Mouse (Mus musculus) bone marrow, adult 2 months (tissue): ENCODE results near the gene Fgfr2. TPM values are rescaled to one million over a fixed set of nuclear protein-coding genes. Genes with fewer than 3 reads are reported as not detected.
"Not testable (repeated sequence)": the region's sequence is repeated elsewhere in the genome, so short reads cannot be mapped to it uniquely, and the experiment has no call there.

Source experiments
- H3K27ac ChIP-seq: fragments of 200-500 bp; 2 replicates; pipeline ENCODE4 v1.5.1; 2012; ENCODE audit warnings: low read depth, mild to moderate bottlenecking, control low read depth, inconsistent platforms, low read length; ENCODE audit not compliant: control insufficient read depth, poor library complexity, insufficient read depth
- H3K4me1 ChIP-seq: fragments of 200-500 bp; 2 replicates; pipeline ENCODE4 v1.6.1; 2011; ENCODE audit warnings: low read length; ENCODE audit not compliant: control insufficient read depth, insufficient read depth
- H3K4me3 ChIP-seq: fragments of 200-500 bp; replicated peaks from 2 replicates; pipeline ENCODE3; 2011; ENCODE audit warnings: mild to moderate bottlenecking, low read depth, low read length, control low read depth; ENCODE audit not compliant: control insufficient read depth
- CTCF ChIP-seq: fragments of 200-500 bp; IDR thresholded peaks from 2 replicates; pipeline ENCODE4 v1.5.1; 2011; ENCODE audit warnings: low read length, control low read depth; ENCODE audit not compliant: control insufficient read depth, insufficient read depth
- POLR2A ChIP-seq: fragments of 200-500 bp; IDR thresholded peaks from 2 replicates; pipeline ENCODE4 v1.6.1; 2011; ENCODE audit warnings: low read depth, mild to moderate bottlenecking, control low read depth, low read length, borderline replicate concordance; ENCODE audit not compliant: control insufficient read depth
- WGBS: fragments of 180-500 bp; shearing (Covaris S2); methylation state at CpG from one replicate; pipeline ENCODE4 v1.1.7; 2018; 5-methylcytosine and 5-hydroxymethylcytosine counted together
- polyA plus RNA-seq: library from polyadenylated mRNA; stranded (reverse); fragments of >200 nt; gene quantifications from 2 replicates; pipeline ENCODE4 v1.2.4, GENCODE M21; 2011; ENCODE audit warnings: low replicate concordance; ENCODE audit not compliant: missing spikeins, insufficient read depth, insufficient read length

Fgfr2 gene
- polyA plus RNA-seq, 1 experiment, result 8.2 TPM

DNA sequence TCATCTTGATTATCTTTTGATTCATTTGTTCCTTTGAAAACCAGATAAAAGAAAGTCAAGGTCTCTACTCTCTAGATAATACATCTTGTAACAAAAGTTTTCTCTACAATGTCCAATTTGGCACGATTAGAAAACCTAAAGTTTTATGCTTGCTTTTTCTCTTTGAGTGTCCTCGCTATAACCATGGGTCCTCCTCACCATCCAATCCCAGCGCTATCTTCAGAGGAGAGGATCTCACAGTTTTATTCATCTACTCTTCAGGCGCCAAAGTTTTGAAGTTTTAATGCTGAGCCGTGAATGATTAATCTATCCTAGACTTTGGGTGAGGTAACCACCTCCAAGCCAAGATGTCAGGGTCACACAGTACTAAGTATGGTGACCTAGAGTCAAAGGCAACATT, 2687.4 kb downstream of the Fgfr2 start:
- 88% methylated on average over 5 of the region's 5 CpGs for WGBS
- no peaks in the 10 kb centered on the region for H3K4me1 ChIP-seq
- no peak for TF ChIP-seq POLR2A
- TF ChIP-seq CTCF, result no peak
- H3K27ac ChIP-seq, result no peak overlapping the region
- no peak overlapping the region for H3K4me3 ChIP-seq

DNA sequence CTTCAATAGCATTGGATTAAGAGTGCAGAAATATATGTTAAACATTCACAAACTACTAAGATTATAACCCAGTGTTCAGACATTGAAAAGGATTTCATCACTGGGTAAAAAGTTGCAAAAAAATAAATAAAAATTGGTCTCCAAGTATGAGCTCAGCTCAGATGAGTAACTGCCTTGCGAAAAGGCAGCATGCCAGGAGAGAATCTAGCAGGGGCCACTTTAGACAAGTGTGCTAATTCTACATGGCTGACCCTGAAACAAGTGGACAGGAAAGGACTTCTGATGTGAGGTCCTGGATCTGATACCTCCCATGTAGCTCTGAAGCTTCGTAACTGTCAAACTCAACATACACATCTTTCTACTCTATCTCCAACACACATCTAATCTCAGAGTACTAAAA, 2691.0 kb downstream of the Fgfr2 start:
- TF ChIP-seq POLR2A (no peak), CTCF (no peak)
- Histone ChIP-seq H3K4me1 (no peaks in the 10 kb centered on the region), H3K4me3 (no peak overlapping the region), H3K27ac (no peak overlapping the region)
- 94% methylated on average over 2 of the region's 2 CpGs for WGBS

DNA sequence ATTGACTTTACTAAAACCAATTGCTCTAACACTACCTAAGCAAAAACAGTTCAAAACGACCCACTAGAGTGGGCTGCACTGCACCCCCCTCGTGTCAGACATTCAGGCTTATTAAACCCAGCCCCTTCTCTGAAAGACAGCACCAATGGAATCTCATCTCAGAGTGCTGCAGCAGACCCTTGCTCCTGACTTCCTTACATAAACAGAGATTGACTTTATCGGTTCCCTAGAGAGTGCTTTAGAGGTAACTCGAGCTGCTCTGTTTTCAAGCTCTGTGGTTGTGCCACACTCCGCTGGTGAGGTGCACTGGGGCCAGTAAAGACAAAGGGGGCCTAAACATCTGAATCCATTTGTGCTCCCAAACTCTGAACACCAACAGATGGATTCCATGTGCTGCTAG, 2696.6 kb downstream of the Fgfr2 start:
- 74% methylated on average over 5 of the region's 5 CpGs for WGBS
- Histone ChIP-seq H3K4me3 (no peak overlapping the region), H3K27ac (no peak overlapping the region), H3K4me1 (no peaks in the 10 kb centered on the region)
- no peak for TF ChIP-seq CTCF
- TF ChIP-seq POLR2A, result no peak

DNA sequence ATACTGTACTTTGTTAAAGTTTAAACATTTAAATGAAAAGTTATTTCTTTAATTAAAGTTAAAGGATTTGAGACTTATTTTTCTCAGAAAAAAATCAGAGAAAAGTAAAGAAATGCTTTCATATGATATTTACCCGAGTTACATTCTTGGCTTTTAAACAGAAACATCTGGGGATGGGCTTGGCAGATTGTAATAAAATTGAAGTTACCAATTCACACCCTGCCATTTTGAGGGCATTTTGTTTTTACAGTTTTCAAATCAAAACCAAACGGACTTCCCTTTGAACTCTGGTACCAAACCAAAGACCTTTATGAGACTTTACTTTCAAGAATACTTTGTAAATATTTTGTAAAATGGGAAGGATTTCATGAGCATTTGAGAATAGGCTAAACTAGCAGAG, 2697.2 kb downstream of the Fgfr2 start:
- no peak for TF ChIP-seq POLR2A
- TF ChIP-seq CTCF, result no peak
- H3K4me1 ChIP-seq, result no peaks in the 10 kb centered on the region
- WGBS, result 80% methylated on average over 2 of the region's 2 CpGs
- no peak overlapping the region for H3K4me3 ChIP-seq
- no peak overlapping the region for H3K27ac ChIP-seq

DNA sequence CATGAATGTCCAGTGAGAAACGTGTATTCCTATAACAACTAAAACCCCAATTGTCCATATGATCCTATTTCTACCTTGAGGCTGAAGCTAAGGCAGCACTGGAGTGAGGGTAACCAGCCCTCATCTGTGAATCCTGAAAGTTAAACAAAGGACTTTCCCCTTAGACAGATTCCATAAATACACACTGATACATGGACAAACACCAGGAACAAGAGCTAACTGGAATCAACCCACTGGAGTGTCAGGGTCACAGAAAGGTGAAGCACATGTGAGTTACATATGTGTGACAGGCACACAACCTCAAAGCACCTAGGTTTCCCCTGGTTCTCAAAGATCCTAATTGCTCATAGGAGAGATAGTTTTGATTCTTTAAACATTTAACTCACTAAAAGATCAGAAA, 2703.2 kb downstream of the Fgfr2 start:
- H3K27ac ChIP-seq, result no peak overlapping the region
- H3K4me1 ChIP-seq, result no peaks in the 10 kb centered on the region
- no peak overlapping the region for H3K4me3 ChIP-seq
- no peak for TF ChIP-seq POLR2A
- TF ChIP-seq CTCF, result no peak
- 82% methylated on average over 1 of the region's 1 CpGs for WGBS

DNA sequence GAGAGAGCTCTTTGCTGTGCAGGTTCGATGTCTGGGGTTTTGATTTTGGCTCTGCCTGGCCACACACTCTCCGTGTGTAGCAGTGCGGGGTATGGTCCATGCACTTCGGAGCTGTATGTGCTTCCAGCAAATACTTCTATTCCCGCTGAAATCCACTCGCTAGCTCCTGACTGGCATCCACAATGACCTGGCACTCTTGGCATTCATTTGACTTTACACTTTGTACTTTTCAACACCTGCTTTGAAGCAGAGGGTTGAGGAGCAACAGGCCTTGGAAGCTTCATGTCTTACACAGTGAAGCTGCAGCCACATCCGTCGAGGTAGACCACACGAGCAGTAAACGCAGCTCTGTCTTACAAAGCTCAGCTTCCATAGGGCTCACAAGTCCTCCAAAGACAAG, 2715.5 kb downstream of the Fgfr2 start:
- 90% methylated on average over 10 of the region's 10 CpGs for WGBS
- TF ChIP-seq POLR2A (no peak), CTCF (no peak)
- Histone ChIP-seq H3K4me3 (no peak overlapping the region), H3K27ac (no peak overlapping the region), H3K4me1 (no peaks in the 10 kb centered on the region)

DNA sequence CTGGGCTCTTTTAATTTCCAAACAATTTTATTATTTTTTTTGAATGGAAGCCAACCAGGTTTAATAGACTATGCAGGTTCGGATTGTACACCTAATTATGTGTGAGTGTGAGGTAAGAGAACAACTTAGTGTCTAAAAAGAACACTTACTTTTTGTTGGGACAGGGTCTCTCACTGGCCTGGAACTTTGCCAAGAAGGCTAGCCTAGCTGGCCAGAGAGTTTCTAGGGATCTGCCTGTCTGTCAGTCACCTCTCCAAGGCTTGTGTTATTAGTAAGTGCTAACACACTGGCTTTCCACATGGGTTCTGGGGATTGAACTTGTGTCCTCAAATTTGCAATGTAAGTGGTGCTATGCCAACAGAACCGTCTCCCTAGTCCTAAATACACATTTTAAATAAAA, 2719.8 kb downstream of the Fgfr2 start:
- Histone ChIP-seq H3K27ac (no peak overlapping the region), H3K4me3 (no peak overlapping the region), H3K4me1 (no peaks in the 10 kb centered on the region)
- no peak for TF ChIP-seq POLR2A
- TF ChIP-seq CTCF, result no peak
- 81% methylated on average over 2 of the region's 2 CpGs for WGBS

DNA sequence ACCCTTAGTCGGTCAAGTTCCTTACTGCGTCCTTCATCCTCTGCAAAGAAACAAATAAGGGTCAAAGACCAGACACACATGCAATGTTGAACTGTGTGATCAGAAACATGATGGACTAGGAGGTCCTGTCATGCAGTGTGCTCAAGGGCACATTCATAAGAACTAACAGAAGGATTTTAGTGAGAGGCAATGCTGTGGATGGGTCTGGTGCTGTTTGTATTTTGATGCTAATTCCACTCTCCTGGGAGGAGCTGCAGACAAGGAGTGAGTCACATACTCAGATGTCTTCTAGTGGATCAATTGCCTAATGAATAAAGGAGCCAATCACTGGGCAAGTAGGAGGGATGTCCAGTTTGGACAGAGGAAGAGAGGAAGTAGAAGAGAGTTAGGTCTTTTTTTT, 2728.5 kb downstream of the Fgfr2 start:
- no peak overlapping the region for H3K27ac ChIP-seq
- TF ChIP-seq CTCF (no peak), POLR2A (no peak)
- 91% methylated on average over 2 of the region's 2 CpGs for WGBS
- no peak overlapping the region for H3K4me3 ChIP-seq
- no peaks in the 10 kb centered on the region for H3K4me1 ChIP-seq

DNA sequence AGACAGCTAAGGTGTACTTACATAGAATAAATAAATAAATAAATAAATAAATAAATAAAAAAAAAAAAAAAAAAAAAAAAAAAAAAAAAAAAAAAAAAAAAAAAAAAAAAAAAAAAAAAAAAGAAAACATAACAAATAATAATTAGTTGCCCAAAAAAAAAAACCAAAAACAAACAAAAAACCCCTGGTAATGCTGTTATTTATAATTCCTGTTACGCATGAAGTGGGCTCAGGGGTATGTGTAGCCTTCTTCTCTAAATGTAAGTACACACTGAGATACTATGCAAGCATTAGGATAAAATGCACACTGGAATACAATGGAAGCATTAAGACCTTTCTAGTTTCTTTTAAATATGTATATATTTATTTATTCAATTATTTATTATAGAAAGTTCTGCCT, 2733.1 kb downstream of the Fgfr2 start:
- 95% methylated on average over 1 of the region's 1 CpGs for WGBS
- not testable (repeated sequence) for H3K4me3 ChIP-seq, H3K4me1 ChIP-seq, H3K27ac ChIP-seq
